Mouse (Mus musculus): ENCODE measurements around the gene Adamts15.

Gene Adamts15

DNA sequence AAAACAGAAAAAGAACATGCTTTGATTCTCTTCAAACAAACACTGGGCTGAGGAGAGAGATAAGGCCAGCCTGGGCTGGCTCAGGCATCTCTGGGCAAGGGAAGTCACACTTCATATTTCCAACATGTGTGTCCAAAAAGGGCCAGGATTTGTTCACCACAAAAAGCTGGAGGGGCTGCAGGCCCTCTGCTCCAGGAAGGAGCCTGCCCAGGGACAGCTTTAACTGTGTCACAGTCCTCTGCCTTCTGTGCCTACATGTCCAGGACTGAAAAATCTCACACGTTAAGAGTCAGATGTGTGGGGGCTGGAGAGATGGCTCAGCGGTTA, 42.3 kb downstream of the Adamts15 start:
- no peak for DNase-seq (ENCODE audit: low spot score in 2 of 2)

DNA sequence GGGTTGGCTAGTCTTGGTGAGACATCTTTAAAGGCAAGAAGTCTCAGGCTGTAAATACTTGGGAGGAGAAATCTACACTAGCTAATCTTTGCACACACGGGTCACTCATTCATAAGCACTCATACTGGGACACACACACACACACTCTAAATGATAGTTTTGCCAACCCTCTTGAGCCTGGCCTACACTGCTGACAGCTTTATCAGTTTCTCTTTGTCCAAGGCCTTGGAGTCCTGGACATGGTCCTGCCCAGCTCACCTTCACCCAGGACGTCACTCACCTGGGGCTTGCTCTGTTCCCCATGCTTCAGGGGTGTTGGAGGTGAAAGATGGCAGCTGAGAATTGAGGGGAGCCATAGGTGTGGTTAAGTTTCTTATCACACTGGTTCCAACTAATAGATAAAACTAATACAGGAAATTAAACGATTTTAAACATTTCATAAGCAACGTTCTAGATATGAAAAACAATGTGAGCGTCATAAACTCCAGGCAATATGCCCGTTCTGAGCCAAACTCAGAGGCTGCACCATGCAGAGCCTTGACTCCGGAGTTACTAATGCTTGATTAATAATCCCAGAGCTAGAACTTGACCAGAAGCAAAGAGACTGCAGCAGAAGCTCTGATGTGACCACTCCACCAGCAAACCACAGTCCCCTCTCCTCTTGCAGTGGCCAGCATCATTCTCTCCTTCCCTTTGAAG, 42.9 kb downstream of the Adamts15 start:
- DNase-seq (ENCODE audit: low spot score in 2 of 2) = no peak

DNA sequence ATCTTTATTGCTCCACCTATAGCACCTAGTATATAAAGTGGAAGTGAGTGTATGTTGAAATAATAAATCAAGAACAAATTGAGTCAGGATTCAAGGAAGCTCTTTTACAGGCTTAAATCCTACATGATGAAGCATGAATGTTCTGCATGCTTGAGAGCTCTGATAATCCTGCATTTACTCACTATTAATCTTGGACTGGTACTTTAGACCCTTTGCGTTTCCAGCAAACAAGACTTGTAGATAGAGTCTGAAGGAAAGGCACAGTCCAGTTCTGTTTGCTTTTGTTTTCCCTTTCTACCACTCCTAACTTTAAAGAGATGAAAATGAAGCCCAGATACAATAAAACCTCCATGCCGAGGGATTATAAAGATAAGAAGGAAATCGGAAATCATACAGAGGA, 45.7 kb downstream of the Adamts15 start:
- no peak for DNase-seq (ENCODE audit: low spot score in 2 of 2)

DNA sequence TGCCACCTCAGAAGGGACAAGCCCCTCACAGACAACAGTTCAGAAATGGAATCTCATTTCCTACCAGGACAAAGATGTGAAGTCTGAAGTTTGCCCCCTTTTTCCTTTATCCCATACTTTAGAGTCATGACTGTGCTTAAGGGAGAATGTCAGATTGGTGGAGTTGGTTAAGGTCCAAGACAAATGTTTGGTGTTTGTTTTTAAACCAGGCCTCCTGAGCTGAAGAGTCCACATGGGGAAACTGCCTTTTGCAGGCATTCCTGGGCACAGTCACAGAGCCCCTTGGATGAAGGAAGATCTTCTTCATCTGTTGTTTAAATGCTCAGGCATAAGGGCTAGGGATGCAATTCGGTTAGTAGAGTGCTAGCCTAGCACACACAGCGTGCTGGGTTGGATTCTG, 66.4 kb downstream of the Adamts15 start:
- no peak for DNase-seq (ENCODE audit: low spot score in 2 of 2)

DNA sequence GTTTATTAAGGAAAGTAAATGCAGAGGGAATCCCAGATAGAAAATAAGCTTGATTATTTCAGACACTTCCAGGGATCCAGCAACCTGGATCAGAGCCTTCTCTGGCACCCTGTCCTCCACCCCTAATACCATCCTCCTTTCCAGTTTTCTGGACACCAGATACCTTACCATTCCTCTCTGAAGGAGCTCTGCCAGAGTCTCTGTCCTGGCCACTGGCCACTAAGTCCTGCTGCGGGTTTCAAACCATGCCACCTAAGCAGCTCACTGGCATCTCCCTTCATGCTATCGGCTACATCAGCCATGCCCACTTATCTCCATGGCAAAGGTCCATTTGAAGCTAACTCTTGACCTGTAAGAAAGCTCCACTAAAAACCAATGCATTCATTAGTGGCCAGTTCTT, 70.4 kb downstream of the Adamts15 start:
- DNase-seq (ENCODE audit: low spot score in 2 of 2) = no peak

DNA sequence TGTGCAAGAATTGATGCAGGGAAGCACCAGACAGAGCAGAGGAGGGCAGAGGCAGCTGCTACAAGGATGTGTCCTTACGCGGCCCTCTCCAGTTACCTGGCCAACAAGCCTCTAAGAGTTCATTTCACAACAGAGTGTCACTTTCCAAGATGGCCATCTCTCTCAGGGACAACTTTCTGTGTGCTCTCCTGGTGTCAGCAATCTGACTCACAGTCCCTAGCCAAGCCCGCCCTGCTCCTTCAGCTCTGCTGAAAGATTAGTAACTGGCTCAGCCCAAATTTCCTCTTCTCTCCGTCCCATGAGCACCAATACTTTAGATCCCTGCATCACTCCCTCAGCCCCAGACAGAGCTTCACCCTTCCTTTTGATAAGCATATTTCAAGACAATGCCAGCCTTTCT, 72.3 kb downstream of the Adamts15 start:
- DNase-seq (ENCODE audit: low spot score in 2 of 2) = no peak

DNA sequence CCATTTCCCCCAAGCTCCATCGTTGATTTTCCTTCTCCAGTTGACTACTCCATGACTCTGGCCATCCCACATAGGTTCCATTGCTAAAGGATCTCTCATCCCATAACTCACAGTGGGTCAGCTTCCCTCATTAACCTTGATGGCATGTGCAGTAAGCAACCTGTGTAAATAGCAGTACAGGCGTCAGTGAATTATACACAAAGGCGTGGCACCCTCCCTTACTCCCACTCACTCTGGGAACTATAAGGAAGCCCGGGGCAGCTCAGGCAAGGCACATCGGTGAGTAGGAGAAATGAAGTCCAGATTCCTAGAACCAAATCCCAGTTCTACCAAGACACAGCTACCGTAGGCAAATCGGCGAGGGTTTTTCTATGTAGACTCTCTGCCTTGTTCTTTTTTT, 72.8 kb downstream of the Adamts15 start:
- no peak for DNase-seq (ENCODE audit: low spot score in 2 of 2)

Measured in frontal cortex, postnatal 25 days (tissue).